Mouse (Mus musculus): ENCODE data around the gene Ptk6. TPM values are rescaled to one million over a fixed set of nuclear protein-coding genes. Genes with fewer than 3 reads are reported as not detected.

Gene Ptk6
- polyA plus RNA-seq, 1 experiment from 2014 or later: not detected

DNA sequence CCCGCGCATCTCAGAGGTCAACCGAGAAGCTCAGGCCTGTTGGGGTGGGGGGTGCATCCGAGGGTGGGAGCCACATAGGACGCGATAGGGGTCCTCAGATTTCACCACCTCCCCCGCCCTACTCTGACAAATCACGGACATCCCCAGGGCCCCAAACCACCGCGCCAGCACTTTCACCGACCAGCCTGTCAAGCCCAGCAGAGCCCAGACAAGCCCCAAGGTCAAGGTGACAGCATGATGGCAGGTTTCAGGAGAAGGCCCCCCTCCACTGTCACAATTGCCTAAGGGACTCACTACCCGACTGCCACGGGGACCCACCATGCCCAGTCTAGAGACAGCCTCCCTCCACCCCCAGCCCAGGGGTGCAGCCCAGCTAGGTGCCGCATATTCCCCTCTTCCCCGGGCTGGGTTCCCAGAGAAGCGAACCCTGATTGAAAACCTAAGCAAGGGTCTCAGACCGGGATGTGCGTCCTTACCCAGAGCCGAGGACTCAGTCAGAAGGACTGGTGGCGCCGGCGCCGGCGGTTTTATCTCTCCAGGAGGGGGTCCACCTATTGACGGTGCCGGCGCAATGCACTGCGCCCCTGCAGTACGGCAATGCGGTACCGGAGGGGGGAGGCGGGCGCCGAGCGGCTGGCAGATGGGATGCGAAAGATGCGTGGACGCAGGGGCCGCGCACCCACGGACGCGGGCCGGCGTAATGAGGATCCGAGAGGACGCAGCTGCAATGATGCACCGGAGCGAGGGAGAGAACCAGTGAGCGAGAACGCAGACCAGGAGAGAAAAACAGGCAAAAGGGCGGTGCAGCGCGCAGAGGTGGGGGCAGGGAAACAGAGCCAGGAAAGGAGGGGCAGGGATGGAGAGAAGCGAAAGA lies 46.1 kb downstream of the Ptk6 start, which contains the start of gene Eef1a2:
Gene Eef1a2 (minus strand): TSS at position 767 of the 874 bp plus-strand sequence.
- Histone ChIP-seq H3K4me2 (replicated peaks; ENCODE audit: low read depth, low read length) (peak within 1 kb of the TSS; percentile 26), H3K36me3 (ENCODE audit: control insufficient read depth, insufficient read depth, low read length) (no peaks in the 10 kb centered on the region), H3K4me3 (ENCODE audit: low read depth, low read length) (peak within 1 kb of the TSS; percentile 13; the same call in 1 of the 2 replicates), H3K9ac (replicated peaks; ENCODE audit: low read depth, low read length) (no peak within 1 kb of the TSS), H3K4me1 (ENCODE audit: control insufficient read depth, insufficient read depth, low read length) (0 out of 2 replicates have a peak, but pooled peaks cover 3% of the 10 kb centered on the region), H3K27me3 (ENCODE audit: control insufficient read depth, insufficient read depth, low read length) (peaks cover 18% of the 10 kb centered on the region), H3K9me3 (ENCODE audit: control insufficient read depth, low read depth, low read length) (no peaks in the 10 kb centered on the region), H3K27ac (ENCODE audit: low read length) (no peak within 1 kb of the TSS)
- no peak for ATAC-seq (ENCODE audit: insufficient number of reproducible peaks, insufficient read depth, low FRiP score, low read depth)
- 4% methylated on average over 55 of the region's 55 CpGs for WGBS

DNA sequence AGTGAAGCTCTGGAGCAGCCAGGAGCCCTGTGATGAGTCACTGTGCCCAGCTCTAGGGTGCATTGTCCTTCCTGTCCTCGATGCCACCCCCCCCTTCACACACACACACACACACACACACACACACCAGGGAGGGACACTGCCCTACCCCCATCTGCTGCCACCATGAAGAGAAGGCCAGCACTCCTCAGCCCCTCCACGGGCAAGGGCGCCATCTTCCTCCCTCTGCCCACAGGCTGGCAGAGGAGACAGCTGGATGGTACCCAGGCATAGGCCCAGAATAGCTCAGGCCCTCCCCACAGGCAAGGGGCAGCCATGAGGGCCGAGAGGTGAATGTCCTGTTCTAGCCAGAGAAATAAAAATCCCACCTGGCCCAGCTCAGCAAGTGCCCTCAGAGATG lies 46.8 kb downstream of the Ptk6 start:
- WGBS: 55% methylated on average over 4 of the region's 4 CpGs
- Histone ChIP-seq H3K9me3 (ENCODE audit: control insufficient read depth, low read depth, low read length) (no peaks in the 10 kb centered on the region), H3K27ac (ENCODE audit: low read length) (no peak overlapping the region), H3K27me3 (ENCODE audit: control insufficient read depth, insufficient read depth, low read length) (peaks cover 18% of the 10 kb centered on the region), H3K4me1 (ENCODE audit: control insufficient read depth, insufficient read depth, low read length) (0 out of 2 replicates have a peak, but pooled peaks cover 3% of the 10 kb centered on the region), H3K9ac (replicated peaks; ENCODE audit: low read depth, low read length) (no peak overlapping the region), H3K4me2 (replicated peaks; ENCODE audit: low read depth, low read length) (no peak overlapping the region), H3K4me3 (ENCODE audit: low read depth, low read length) (no peak overlapping the region), H3K36me3 (ENCODE audit: control insufficient read depth, insufficient read depth, low read length) (no peaks in the 10 kb centered on the region)
- ATAC-seq (ENCODE audit: insufficient number of reproducible peaks, insufficient read depth, low FRiP score, low read depth): no peak

DNA sequence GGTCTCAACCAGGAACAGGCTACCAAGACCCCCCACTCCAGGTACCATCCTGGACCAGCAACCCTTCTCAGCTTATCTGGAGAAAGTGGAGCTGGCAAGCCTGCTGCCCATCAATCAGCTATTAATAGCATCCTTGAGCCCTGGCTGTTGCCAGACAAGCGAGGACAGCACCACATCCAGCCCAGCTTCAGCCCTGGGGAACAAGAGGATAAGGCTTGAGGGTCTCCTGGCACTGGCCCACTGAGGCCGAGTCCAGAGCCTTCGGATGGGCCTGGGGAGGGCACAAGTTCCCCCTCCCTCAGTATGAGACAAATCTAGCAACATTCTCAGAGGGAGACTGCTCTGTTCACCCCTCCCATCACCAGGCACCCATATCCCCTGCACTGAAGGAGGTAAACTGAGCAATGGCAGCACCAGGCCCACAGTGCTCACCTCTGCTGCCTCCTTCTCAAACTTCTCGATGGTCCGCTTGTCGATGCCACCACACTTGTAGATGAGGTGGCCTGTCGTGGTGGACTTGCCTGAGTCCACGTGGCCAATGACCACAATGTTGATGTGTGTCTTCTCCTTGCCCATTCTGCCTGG lies 47.7 kb downstream of the Ptk6 start:
- Histone ChIP-seq H3K9me3 (ENCODE audit: control insufficient read depth, low read depth, low read length) (no peaks in the 10 kb centered on the region), H3K4me1 (ENCODE audit: control insufficient read depth, insufficient read depth, low read length) (0 out of 2 replicates have a peak, but pooled peaks cover 3% of the 10 kb centered on the region), H3K9ac (replicated peaks; ENCODE audit: low read depth, low read length) (no peak overlapping the region), H3K4me2 (replicated peaks; ENCODE audit: low read depth, low read length) (no peak overlapping the region), H3K27ac (ENCODE audit: low read length) (no peak overlapping the region), H3K4me3 (ENCODE audit: low read depth, low read length) (no peak overlapping the region), H3K36me3 (ENCODE audit: control insufficient read depth, insufficient read depth, low read length) (no peaks in the 10 kb centered on the region), H3K27me3 (ENCODE audit: control insufficient read depth, insufficient read depth, low read length) (peaks cover 18% of the 10 kb centered on the region)
- ATAC-seq (ENCODE audit: insufficient number of reproducible peaks, insufficient read depth, low FRiP score, low read depth): no peak
- 72% methylated on average over 8 of the region's 8 CpGs for WGBS

DNA sequence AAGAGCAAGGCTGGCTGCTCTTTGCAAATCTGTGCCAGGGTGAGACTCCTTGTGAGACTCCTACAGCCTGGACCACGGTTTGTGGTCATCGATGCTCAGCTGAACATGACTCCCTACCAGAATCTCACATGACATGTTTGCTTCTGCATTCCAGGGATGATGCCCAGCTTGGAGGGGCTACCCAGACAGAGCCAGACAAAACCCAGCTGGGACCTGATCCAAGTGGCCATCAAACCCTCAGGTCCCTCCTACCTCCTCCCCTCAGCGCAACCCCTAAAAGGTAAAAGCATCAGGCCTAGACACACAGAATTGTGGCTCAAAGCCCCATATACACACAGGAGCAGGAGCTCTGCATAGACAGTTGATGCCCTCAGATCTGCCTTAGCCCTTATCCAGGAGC lies 48.2 kb downstream of the Ptk6 start:
- no peak for ATAC-seq (ENCODE audit: insufficient number of reproducible peaks, insufficient read depth, low FRiP score, low read depth)
- Histone ChIP-seq H3K27ac (ENCODE audit: low read length) (no peak overlapping the region), H3K9me3 (ENCODE audit: control insufficient read depth, low read depth, low read length) (no peaks in the 10 kb centered on the region), H3K4me2 (replicated peaks; ENCODE audit: low read depth, low read length) (no peak overlapping the region), H3K9ac (replicated peaks; ENCODE audit: low read depth, low read length) (no peak overlapping the region), H3K27me3 (ENCODE audit: control insufficient read depth, insufficient read depth, low read length) (peaks cover 18% of the 10 kb centered on the region), H3K36me3 (ENCODE audit: control insufficient read depth, insufficient read depth, low read length) (no peaks in the 10 kb centered on the region), H3K4me1 (ENCODE audit: control insufficient read depth, insufficient read depth, low read length) (0 out of 2 replicates have a peak, but pooled peaks cover 3% of the 10 kb centered on the region), H3K4me3 (ENCODE audit: low read depth, low read length) (no peak overlapping the region)
- 80% methylated on average over 3 of the region's 3 CpGs for WGBS

DNA sequence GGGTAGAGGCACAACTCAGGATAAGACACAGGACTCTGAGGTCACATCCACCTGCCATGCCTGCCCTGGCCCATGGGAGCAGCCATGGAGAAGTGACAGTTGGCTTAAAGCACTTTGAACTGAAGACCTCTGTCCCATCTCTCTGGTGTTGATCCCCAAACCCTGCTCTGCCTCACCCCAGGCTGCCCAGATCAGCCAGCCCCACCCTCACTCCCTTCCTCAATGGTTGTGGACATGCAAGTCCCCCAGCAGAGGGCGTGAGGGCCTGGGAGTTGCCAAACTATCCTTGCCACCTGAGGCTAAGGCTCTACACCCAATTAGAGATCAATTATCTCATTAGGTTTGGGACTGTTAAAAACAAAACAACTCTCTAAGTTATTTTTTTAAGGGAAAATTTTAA lies 48.8 kb downstream of the Ptk6 start:
- Histone ChIP-seq H3K36me3 (ENCODE audit: control insufficient read depth, insufficient read depth, low read length) (no peaks in the 10 kb centered on the region), H3K4me3 (ENCODE audit: low read depth, low read length) (no peak overlapping the region), H3K9ac (replicated peaks; ENCODE audit: low read depth, low read length) (no peak overlapping the region), H3K4me2 (replicated peaks; ENCODE audit: low read depth, low read length) (no peak overlapping the region), H3K27ac (ENCODE audit: low read length) (no peak overlapping the region), H3K4me1 (ENCODE audit: control insufficient read depth, insufficient read depth, low read length) (0 out of 2 replicates have a peak, but pooled peaks cover 3% of the 10 kb centered on the region), H3K9me3 (ENCODE audit: control insufficient read depth, low read depth, low read length) (no peaks in the 10 kb centered on the region), H3K27me3 (ENCODE audit: control insufficient read depth, insufficient read depth, low read length) (peaks cover 21% of the 10 kb centered on the region)
- no peak for ATAC-seq (ENCODE audit: insufficient number of reproducible peaks, insufficient read depth, low FRiP score, low read depth)
- 15% methylated on average over 1 of the region's 1 CpGs for WGBS

DNA sequence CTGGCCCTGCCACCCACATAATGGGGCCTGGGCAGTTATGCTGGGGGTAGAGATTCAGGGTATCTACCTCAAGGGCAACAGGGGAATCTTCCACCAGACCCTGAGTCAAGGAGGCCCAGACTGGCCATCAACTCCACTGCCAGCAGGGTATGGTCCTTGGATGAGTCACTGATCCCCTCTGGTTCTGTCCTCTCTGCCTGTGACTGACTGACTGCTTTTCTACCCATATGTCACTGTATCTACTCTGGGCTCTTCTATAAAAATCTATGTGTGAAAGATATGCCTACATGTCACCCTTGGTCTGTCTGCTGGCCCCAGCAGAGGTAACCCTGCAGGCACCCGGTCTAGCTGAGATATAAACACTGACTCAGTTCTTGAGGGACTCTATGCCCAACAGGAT lies 49.5 kb downstream of the Ptk6 start:
- Histone ChIP-seq H3K4me2 (replicated peaks; ENCODE audit: low read depth, low read length) (no peak overlapping the region), H3K27ac (ENCODE audit: low read length) (no peak overlapping the region), H3K4me3 (ENCODE audit: low read depth, low read length) (no peak overlapping the region), H3K27me3 (ENCODE audit: control insufficient read depth, insufficient read depth, low read length) (peaks cover 24% of the 10 kb centered on the region), H3K4me1 (ENCODE audit: control insufficient read depth, insufficient read depth, low read length) (0 out of 2 replicates have a peak, but pooled peaks cover 3% of the 10 kb centered on the region), H3K9ac (replicated peaks; ENCODE audit: low read depth, low read length) (no peak overlapping the region), H3K36me3 (ENCODE audit: control insufficient read depth, insufficient read depth, low read length) (no peaks in the 10 kb centered on the region), H3K9me3 (ENCODE audit: control insufficient read depth, low read depth, low read length) (no peaks in the 10 kb centered on the region)
- 68% methylated on average over 1 of the region's 1 CpGs for WGBS
- no peak for ATAC-seq (ENCODE audit: insufficient number of reproducible peaks, insufficient read depth, low FRiP score, low read depth)

DNA sequence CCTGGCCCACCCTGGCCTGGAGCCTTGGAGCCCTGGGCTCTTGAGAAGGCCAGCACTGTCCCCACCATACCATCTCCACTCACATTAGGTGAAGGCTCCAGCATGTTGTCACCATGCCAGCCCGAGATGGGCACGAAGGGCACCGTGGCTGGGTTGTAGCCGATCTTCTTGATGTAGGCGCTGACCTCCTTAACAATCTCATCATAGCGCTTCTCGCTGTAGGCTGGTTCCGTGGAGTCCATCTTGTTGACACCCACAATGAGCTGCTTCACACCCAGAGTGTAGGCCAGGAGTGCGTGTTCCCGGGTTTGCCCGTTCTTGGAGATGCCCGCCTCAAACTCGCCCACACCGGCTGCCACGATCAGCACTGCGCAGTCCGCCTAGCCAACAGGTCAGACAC lies 49.9 kb downstream of the Ptk6 start:
- Histone ChIP-seq H3K4me1 (ENCODE audit: control insufficient read depth, insufficient read depth, low read length) (0 out of 2 replicates have a peak, but pooled peaks cover 3% of the 10 kb centered on the region), H3K9me3 (ENCODE audit: control insufficient read depth, low read depth, low read length) (no peaks in the 10 kb centered on the region), H3K27ac (ENCODE audit: low read length) (no peak overlapping the region), H3K27me3 (ENCODE audit: control insufficient read depth, insufficient read depth, low read length) (peaks cover 24% of the 10 kb centered on the region), H3K9ac (replicated peaks; ENCODE audit: low read depth, low read length) (no peak overlapping the region), H3K4me3 (ENCODE audit: low read depth, low read length) (no peak overlapping the region), H3K36me3 (ENCODE audit: control insufficient read depth, insufficient read depth, low read length) (no peaks in the 10 kb centered on the region), H3K4me2 (replicated peaks; ENCODE audit: low read depth, low read length) (no peak overlapping the region)
- 93% methylated on average over 17 of the region's 17 CpGs for WGBS
- ATAC-seq (ENCODE audit: insufficient number of reproducible peaks, insufficient read depth, low FRiP score, low read depth): no peak

DNA sequence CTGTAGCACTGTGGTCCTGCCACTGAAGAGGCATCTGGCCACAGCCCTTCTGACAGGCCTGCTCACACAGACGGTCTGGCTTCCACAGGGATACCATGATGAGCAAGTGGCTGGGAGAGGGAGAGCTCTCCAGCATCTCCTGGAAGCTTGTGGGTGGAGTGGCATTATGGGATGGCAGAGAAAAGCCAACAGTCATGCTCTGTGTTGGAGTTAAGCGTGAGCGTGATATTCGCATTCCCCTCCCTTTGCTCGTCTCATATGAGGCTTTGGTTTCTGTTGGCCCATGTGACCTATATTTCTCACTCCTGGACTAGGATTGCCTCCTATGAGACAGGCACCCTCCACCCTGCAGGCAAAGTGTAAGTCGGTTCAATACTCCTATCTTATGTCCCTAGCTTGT lies 52.3 kb downstream of the Ptk6 start:
- ATAC-seq (ENCODE audit: insufficient number of reproducible peaks, insufficient read depth, low FRiP score, low read depth): no peak
- H3K36me3 ChIP-seq (ENCODE audit: control insufficient read depth, insufficient read depth, low read length): no peaks in the 10 kb centered on the region
- H3K27ac ChIP-seq (ENCODE audit: low read length): no peak overlapping the region
- no peak overlapping the region for H3K9ac ChIP-seq (replicated peaks; ENCODE audit: low read depth, low read length)
- 61% methylated on average over 6 of the region's 6 CpGs for WGBS
- H3K4me1 ChIP-seq (ENCODE audit: control insufficient read depth, insufficient read depth, low read length): no peaks in the 10 kb centered on the region
- peaks cover 20% of the 10 kb centered on the region; the same call in 1 of the 2 replicates for H3K27me3 ChIP-seq (ENCODE audit: control insufficient read depth, insufficient read depth, low read length)
- no peak overlapping the region for H3K4me2 ChIP-seq (replicated peaks; ENCODE audit: low read depth, low read length)
- no peaks in the 10 kb centered on the region for H3K9me3 ChIP-seq (ENCODE audit: control insufficient read depth, low read depth, low read length)
- no peak overlapping the region for H3K4me3 ChIP-seq (ENCODE audit: low read depth, low read length)

All from stomach, embryonic 14.5 days (tissue).